Mouse (Mus musculus): ENCODE results near the gene Brpf1.
"Not testable (repeated sequence)": the region's sequence is repeated elsewhere in the genome, so short reads cannot be mapped to it uniquely, and the experiment has no call there.

Gene Brpf1

DNA sequence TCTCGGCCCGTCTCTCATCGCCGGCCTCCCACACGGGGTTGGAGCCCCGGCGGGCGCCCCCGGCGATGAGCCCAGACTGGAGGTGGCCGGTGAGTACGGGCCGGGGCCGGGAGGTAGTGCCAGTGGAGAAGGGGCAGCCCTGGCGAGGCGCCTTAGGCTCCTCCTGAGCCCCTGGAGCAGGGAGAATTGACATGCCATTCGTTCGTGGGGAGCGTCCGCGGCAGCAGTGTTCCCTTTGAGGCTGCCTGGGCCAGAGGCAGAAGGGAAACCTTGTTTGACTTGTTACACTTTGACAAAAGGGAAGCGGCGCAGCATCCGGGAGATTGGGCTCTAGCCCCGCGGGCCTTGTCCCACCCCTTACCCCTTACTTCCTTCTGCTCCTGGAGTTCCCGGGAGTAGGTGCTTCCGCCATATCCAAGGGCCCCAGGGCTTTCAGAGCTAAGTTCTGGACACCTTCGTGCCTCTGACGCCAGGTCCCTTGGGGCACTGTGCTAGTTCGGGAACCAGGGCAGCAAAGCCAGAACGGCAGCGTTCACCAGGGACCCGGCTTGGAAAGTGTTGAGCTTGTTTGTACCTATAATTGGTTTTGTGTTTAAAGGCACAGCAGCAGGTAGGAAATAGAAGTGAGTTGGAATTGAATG lies 664 bp downstream of the Brpf1 start:
- peak; percentile 64 for DNase-seq

DNA sequence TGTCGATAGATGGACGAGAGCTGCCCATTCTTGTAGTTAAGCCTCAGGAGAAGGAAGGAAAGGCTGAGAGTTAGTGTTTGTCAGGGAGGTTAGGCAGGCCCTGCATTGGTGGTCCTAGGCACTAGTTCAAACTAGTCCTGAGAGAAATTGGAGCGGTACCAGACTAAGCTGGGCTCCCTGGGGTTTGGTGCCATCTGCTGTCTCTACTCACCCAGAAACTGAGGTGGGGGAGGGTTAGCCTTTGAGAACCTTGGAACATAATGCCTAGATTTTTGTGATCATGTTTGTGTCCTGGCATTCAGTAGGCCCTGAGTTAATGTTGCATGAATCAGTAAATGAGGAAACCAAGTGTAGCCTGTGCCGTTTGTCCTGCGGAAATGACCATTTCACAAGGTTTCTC lies 1.2 kb downstream of the Brpf1 start:
- DNase-seq, result no peak

GRCm38 (mm10) chr6:113315972-113316371 lies 9.0 kb downstream of the Brpf1 start:
- no peak for DNase-seq

DNA sequence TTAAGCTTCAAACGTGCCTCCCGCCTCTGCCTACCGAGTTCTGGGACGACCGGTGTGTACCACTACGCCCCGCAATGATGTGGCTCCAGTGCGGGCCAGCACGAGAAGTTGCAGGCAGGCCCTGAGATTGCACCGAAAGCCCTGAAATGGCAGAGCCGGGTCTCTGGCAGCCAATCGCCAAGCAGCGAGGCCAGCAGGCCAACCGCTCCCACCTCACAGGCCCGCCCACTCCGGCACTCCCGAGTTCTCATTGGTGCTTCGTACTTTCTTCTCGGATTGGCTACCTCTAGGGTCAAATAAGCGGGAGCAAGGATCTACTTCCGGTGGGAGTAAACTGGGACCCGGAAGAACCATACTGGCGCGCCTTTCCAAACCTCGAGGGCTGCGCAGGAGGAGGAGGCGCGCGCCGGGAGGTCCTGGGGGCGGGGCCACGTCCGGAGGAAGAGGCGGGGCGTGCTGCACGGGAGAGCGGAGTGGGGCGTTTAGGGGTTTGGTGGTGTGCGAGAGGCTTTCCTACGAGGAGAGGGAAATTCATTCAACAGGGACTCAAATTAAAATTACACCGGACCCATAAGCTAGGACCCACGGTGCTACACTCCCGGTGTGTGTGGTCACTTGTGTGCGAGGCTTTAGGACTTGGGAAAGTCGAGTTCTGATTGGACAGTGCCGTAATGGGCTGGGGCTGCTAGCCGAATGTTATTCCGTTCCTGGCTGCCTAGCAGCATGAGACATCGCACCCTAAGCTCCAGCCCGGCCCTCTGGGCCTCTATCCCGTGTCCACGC lies 19.8 kb downstream of the Brpf1 start, which contains the start of gene Ogg1:
Gene Ogg1 (plus strand): TSS at position 440 of the 783 bp plus-strand sequence.
- peak; percentile 95 for DNase-seq

DNA sequence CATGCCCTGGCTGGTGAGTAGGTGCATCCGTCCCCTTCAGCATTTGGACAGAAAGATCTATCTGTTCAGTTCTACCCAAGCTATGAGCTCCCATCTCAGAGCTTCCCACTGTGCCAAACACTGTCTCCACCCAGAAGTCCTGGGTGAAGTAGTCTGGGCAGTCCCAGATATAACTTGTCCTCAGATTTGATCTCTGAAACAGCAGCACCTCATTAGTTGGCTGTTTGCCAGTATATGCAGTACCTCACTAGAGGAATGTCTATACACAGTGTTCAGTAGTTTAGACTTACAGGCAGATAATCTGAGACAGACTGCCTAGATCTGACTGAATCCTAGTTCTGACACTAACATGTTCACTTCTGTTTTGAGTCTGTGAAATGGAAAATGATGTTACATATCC lies 22.5 kb downstream of the Brpf1 start:
- no peak for DNase-seq

DNA sequence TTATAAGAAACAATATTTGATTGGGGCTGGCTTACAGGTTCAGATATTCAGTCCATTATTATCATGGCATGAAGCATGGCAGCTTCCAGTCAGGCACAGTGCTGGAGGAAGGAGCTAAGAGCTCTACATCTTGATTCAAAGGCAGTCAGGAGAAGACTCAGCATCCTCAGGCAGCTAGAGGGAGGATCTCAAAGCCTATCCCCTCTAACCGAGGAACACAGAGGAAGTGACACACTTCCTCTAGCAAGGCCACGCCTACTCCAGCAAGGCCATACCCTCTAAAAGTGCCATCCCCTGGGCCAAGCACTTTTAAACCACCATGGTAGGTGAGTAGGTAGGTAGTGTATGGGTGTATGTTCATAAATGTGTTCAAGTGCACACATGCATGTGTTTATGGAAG lies 23.6 kb downstream of the Brpf1 start:
- DNase-seq, result peak; percentile 38

DNA sequence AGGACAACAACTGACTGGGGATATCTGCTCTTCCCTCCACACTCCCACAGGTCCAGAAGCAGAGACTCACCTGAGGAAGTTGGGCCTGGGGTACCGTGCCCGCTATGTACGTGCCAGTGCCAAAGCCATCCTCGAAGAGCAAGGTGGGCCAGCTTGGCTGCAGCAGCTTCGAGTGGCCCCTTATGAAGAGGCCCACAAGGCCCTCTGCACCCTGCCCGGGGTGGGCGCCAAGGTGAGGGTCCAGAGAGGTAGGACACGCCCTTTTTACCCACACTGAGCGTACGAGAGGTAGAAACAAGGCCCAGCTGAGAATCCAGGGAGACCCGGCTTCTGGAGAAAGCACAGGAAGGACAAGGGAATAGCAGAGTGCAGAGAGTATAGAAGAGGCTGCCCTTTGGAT lies 24.8 kb downstream of the Brpf1 start:
- DNase-seq, result no peak

GRCm38 (mm10) chr6:113332734-113333133 lies 25.8 kb downstream of the Brpf1 start:
- not testable (repeated sequence) for DNase-seq

- no peak for DNase-seq
Observed at GRCm38 (mm10) chr6:113333137-113333950, 26.4 kb downstream of the Brpf1 start.

DNA sequence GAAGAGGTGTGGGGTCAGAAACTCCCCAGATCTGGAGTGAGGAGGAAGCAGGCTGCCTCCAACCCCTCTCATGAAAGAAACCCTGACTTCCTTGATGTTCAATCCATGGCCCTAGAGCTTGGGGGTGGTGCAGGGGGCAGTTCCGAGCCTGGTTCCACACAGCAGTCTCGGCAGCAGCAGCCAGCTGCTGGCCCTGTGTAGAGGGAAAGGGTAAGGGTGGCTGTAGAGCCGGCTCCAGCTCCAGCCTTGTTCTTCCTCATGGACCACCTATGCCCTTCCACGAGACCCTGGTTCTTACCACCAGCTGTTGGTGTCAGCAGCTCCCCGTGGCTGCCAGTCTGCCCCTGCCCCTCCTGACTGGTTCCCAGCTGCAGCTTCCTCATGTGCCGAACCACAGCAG lies 27.3 kb downstream of the Brpf1 start:
- no peak for DNase-seq

DNA sequence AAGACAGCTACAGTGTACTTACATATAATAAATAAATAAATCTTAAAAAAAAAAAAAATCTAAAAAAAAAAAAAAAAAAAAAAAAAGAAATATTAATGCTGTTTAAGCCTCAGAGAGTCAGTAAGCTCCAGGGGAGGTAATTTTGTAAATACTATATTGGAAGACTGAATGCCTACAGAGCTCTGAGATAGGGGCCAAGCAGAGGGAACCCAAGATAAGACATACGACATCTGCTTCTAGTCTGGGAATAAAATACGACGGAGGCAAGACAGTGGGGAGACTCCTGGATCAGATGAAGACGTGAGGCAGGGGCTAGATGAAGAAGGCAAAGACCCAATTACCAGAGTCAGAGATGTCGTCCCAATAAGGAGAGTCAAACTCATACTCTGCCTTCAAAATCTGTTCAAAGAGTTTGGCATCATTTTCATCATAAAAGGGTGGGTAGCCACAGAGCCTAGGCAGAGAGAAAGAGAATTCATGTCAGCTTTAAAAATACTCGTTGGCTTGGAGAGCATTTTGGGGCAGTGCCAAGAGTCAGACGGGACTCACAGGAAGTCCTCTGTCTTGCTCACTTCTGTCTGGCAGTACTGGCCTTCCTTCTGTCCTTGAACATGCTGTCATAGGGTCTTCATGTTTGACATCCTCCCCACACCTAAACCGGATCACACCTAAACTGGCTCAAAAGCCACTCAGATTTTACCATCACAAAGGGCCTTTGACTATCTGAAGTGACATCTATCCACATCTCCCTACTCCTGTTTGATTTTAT lies 30.1 kb downstream of the Brpf1 start:
- DNase-seq, result no peak

GRCm38 (mm10) chr6:113341574-113341973 lies 34.6 kb downstream of the Brpf1 start:
- DNase-seq, result no peak

DNA sequence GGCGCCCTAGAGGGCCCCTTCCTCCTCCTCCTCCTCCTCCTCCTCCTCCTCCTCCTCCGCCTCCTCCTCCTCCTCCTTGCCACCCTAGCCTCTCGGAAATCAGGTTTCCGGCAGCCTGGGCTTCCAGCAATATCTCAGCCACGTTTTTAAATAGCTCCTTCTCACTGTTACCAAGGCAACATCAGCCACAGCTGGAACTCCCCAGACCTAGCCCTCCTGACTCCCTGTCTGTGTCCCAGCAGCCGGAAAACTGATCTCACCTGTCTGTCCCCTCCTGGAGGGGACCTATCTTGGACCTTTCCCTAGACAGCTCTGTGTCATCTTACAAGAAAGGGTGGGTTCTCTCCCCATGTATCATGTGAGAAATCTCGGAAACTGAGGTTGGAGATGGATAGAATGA lies 35.4 kb downstream of the Brpf1 start:
- no peak for DNase-seq

DNA sequence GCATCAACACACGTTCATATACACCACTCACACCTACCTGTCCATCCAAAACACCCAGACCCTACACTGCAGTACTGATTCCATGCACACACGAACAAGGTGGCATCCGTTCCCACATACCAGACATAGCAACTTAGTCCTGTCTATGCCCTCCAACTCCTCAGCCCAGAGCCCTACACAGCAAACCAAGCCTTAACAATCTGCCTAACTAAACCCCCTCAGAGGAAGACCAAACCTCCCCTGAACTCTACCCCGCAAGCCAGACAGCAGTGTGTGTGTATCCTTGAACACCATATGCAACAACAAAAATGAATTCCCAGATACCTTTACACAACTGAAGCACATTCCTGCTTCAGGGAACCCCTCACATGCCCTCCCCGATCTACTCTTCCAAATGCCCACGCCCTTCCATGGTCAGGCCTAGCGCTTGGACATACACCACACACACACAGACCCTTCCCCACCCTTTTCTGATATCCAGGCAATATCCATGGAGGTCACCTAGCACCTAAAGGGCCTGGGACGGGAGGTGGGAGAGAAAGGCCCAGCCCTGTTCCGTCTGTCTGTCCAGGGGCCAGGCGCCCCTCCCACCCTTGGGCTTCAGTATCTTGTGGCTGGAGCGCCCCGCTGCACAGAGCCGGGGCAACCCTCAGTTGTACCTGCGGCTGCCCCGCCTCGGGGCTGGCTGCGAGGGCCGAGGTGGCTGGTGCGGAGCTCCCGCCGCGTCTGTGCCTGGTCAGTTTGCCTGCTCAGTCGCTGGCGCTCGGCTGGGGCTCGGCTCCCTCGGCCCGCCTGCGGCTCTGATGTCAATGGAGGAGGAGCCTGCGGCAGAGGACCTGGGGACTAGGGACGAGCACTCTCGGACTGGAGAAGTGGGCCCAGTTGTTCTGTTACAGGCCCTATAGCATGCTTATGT lies 36.5 kb downstream of the Brpf1 start, which contains the start of gene Camk1:
Gene Camk1 (minus strand): TSS at position 808 of the 916 bp plus-strand sequence.
- DNase-seq, result peak; percentile 11

GRCm38 (mm10) chr6:113344321-113344720 lies 37.4 kb downstream of the Brpf1 start:
- no peak for DNase-seq

DNA sequence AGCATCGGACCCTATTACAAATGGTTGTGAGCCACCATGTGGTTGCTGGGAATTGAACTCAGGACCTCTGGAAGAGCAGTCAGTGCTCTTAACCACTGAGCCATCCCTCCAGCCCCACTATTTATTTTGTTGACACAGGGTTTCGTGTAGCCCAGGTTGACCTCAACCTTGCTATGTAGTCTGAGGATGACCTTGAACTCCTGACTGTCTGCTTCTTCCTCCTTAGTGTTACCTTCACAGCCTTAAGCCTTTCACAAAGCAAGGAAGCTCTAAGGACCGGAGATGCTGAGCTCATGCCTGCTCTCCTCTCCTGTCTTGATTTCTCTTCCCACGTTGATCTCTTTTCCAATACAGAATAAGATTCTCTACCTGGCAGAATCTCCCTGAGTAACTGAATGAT lies 40.0 kb downstream of the Brpf1 start:
- DNase-seq, result no peak

DNA sequence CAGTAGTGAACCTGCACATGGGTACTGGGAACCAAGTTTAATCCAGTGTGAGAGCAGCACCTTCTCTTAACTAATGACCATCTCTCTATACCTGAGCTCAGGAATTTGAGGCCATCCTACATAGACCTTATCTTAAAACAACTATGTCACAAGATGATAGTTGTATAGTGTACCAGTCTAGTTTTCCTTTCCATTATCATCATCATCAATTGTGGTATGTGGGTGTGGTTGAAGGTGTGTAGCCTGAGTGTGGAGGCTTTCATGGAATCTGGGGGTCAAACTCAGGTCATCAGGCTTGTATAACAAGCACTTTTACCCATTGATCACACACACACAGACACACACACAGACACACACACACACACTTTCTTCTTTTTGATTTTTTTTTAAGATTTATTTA lies 43.6 kb downstream of the Brpf1 start:
- DNase-seq, result no peak

- no peak for DNase-seq
Observed at GRCm38 (mm10) chr6:113351161-113351560, 44.2 kb downstream of the Brpf1 start.

DNA sequence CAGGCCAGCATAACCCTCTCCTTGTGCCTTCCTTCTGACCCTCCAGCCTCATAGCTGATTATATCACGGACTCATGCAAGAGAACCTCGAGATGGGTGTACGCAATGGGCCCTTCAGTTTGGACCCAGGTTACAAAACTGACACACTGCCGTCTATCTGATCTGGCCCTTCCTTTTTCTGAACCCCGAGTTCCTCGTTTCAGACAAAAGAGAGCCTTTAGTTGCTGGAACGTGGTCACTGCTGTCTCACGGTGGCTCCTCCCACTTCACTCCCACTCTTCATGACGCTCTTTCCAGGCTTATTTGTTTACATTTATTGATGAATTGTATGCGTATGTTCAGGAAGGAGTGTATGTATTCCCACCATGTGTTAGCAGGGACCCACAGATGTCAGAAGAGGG lies 44.7 kb downstream of the Brpf1 start:
- no peak for DNase-seq

DNA sequence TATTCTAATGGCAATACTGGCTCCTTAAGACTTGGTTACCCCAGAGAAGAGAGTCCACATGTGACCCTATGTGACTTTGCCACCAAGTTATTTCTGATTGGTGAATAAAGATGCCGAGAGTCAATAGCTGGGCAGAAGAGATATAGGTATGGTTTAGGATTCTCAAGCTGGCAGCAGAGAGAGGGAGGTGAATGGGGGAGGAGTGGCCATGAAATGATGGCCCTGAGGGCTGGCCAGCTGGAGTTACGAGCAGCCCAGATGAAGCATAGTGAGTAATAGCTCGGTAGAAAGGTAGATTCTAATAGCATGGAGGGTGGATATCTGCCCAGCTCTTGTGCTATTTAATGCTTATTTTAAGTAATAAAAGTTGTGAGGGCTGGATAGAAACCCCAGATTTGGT lies 45.9 kb downstream of the Brpf1 start:
- no peak for DNase-seq

DNA sequence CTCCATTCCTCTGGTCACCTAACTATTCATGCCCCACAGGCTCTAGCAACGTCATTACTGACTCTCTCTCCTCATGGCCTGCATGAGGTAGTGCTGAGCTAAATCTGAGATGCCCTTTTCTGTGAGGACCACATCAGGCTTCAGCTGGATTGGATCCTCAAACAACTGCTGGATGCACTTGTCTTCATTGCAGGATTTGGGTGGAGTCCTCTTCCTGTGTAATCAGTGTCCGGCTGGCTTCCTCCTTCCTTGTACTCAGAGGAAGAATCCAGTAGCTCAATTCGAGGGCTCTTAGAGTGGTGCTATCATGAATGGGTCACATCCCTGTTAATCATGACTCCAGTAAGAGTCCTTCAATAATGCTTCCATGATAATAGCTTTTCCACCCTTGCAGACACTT lies 46.8 kb downstream of the Brpf1 start:
- no peak for DNase-seq

DNA sequence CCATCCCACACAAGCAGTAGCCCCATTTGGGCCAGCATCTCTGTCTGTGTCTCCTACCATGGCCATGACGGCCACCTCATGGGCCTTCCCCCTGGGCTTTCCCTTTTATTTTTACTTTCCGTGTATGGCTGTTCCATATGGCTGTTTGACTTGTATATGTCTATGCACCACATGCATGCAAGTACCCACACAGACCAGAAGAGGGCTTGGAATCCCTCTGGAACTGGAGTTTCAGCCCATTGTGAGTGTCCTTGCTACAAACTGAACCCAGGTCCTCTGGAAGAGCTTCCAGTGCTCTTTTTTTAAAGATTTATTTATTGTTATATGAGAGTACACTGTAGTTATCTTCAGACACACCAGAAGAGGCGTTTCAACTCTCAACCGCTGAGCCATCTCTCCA lies 54.5 kb downstream of the Brpf1 start:
- DNase-seq, result no peak

Data from thymus, postnatal 25 days (tissue).